Mouse (Mus musculus): Measurements from ENCODE around the gene Ankrd55. TPM values are rescaled to one million over a fixed set of nuclear protein-coding genes. Genes with fewer than 3 reads are reported as not detected.

Gene Ankrd55
- total and polyA plus RNA-seq, 3 experiments, result 0.57 to 1.6 (median 0.64) TPM

DNA sequence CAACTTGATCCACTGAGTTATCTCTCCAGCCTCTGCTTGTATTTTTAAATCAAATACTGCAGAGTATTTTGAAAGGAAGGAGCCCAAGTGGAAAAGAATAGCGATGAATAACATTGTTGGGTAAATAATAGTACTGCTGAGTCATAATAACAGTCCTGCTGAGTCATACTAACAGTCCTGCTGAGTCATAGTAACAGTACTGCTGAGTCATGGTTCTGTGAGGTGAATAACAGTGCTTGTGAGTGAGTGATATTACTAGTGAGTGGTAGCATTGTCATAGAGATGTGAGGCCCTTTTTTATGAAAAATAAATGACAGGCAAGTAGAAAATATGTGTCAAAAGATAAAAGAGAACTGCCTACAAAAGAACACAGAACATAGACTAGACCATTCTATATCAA is 1.1 kb upstream of the Ankrd55 start:
- intact Hi-C loops (cut with DNase I), result no loop called here
- no peak for DNase-seq
- no peaks in the 10 kb centered on the region; the same call in 1 of the 2 replicates for H3K4me1 ChIP-seq (ENCODE audit: control insufficient read depth, insufficient read depth, low read length)
- TF ChIP-seq POLR2A (IDR thresholded peaks at IDR 0.05; ENCODE audit: insufficient read depth, low read depth, low read length) (no peak), CTCF (IDR thresholded peaks at IDR 0.05) (no peak), EP300 (IDR thresholded peaks at IDR 0.05; ENCODE audit: insufficient read depth, low read depth, low read length) (no peak)
- H3K4me3 ChIP-seq, result no peak overlapping the region
- 70% methylated on average over 1 of the region's 1 CpGs for WGBS
- no peaks in the 10 kb centered on the region for H3K27me3 ChIP-seq (ENCODE audit: control insufficient read depth, insufficient read depth, low read length)
- H3K9ac ChIP-seq (ENCODE audit: low read depth, low read length), result no peak overlapping the region
- no peaks in the 10 kb centered on the region for H3K79me2 ChIP-seq (replicated peaks; ENCODE audit: control insufficient read depth, insufficient read depth, low read length)
- H3K36me3 ChIP-seq (ENCODE audit: control insufficient read depth, insufficient read depth, low read length), result no peaks in the 10 kb centered on the region
- no peak overlapping the region for H3K27ac ChIP-seq

GRCm38 (mm10) chr13:112287571-112288224 is 553 bp upstream of the Ankrd55 start:
- no peaks in the 10 kb centered on the region for H3K79me2 ChIP-seq (replicated peaks; ENCODE audit: control insufficient read depth, insufficient read depth, low read length)
- no peak for DNase-seq
- intact Hi-C loops (cut with DNase I), result no loop called here
- no peaks in the 10 kb centered on the region; the same call in 1 of the 2 replicates for H3K4me1 ChIP-seq (ENCODE audit: control insufficient read depth, insufficient read depth, low read length)
- H3K4me3 ChIP-seq, result no peak overlapping the region
- WGBS, result 46% methylated on average over 6 of the region's 6 CpGs
- no peak overlapping the region for H3K27ac ChIP-seq
- no peaks in the 10 kb centered on the region for H3K27me3 ChIP-seq (ENCODE audit: control insufficient read depth, insufficient read depth, low read length)
- no peaks in the 10 kb centered on the region for H3K36me3 ChIP-seq (ENCODE audit: control insufficient read depth, insufficient read depth, low read length)
- no peak for TF ChIP-seq EP300 (IDR thresholded peaks at IDR 0.05; ENCODE audit: insufficient read depth, low read depth, low read length)
- no peak for TF ChIP-seq CTCF (IDR thresholded peaks at IDR 0.05)
- no peak for TF ChIP-seq POLR2A (IDR thresholded peaks at IDR 0.05; ENCODE audit: insufficient read depth, low read depth, low read length)
- no peak overlapping the region for H3K9ac ChIP-seq (ENCODE audit: low read depth, low read length)

DNA sequence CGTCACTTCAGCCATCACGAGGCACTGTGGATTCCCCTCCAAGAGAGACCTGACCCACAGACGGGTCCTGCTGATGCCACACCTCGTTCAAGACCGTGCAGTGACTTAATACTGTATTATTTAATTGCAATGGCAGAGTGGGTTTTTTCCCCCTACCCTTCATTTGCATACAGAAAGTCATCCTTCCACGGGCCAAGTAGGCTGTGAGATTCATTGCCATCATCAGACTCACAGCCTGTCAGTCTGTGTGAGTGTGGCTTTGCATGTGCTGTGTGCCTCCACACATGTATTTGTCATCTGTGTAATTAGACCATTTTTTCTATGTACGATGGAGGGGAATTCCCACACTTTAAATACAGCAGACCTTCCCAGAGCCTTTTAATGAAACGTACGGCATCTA is 1.1 kb downstream of the Ankrd55 start:
- no peaks in the 10 kb centered on the region for H3K36me3 ChIP-seq (ENCODE audit: control insufficient read depth, insufficient read depth, low read length)
- H3K27me3 ChIP-seq (ENCODE audit: control insufficient read depth, insufficient read depth, low read length), result no peaks in the 10 kb centered on the region
- DNase-seq, result no peak
- H3K79me2 ChIP-seq (replicated peaks; ENCODE audit: control insufficient read depth, insufficient read depth, low read length), result no peaks in the 10 kb centered on the region
- no peak overlapping the region for H3K9ac ChIP-seq (ENCODE audit: low read depth, low read length)
- no peaks in the 10 kb centered on the region; the same call in 1 of the 2 replicates for H3K4me1 ChIP-seq (ENCODE audit: control insufficient read depth, insufficient read depth, low read length)
- H3K27ac ChIP-seq, result no peak overlapping the region
- no peak for TF ChIP-seq EP300 (IDR thresholded peaks at IDR 0.05; ENCODE audit: insufficient read depth, low read depth, low read length)
- no peak for TF ChIP-seq POLR2A (IDR thresholded peaks at IDR 0.05; ENCODE audit: insufficient read depth, low read depth, low read length)
- no peak for TF ChIP-seq CTCF (IDR thresholded peaks at IDR 0.05)
- intact Hi-C loops (cut with DNase I), result no loop called here
- WGBS, result 78% methylated on average over 9 of the region's 9 CpGs
- no peak overlapping the region for H3K4me3 ChIP-seq

GRCm38 (mm10) chr13:112289981-112290380 is 1.7 kb downstream of the Ankrd55 start:
- Histone ChIP-seq H3K27me3 (ENCODE audit: control insufficient read depth, insufficient read depth, low read length) (no peaks in the 10 kb centered on the region), H3K4me3 (no peak overlapping the region), H3K9ac (ENCODE audit: low read depth, low read length) (no peak overlapping the region), H3K27ac (no peak overlapping the region), H3K4me1 (ENCODE audit: control insufficient read depth, insufficient read depth, low read length) (no peaks in the 10 kb centered on the region; the same call in 1 of the 2 replicates), H3K79me2 (replicated peaks; ENCODE audit: control insufficient read depth, insufficient read depth, low read length) (no peaks in the 10 kb centered on the region), H3K36me3 (ENCODE audit: control insufficient read depth, insufficient read depth, low read length) (no peaks in the 10 kb centered on the region)
- DNase-seq, result no peak
- 51% methylated on average over 4 of the region's 4 CpGs for WGBS
- intact Hi-C loops (cut with DNase I), result no loop called here
- TF ChIP-seq EP300 (IDR thresholded peaks at IDR 0.05; ENCODE audit: insufficient read depth, low read depth, low read length) (no peak), CTCF (IDR thresholded peaks at IDR 0.05) (no peak)

GRCm38 (mm10) chr13:112292489-112292888 is 4.2 kb downstream of the Ankrd55 start:
- H3K4me1 ChIP-seq (ENCODE audit: control insufficient read depth, insufficient read depth, low read length), result no peaks in the 10 kb centered on the region; the same call in 1 of the 2 replicates
- H3K9ac ChIP-seq (ENCODE audit: low read depth, low read length), result no peak overlapping the region
- no peaks in the 10 kb centered on the region for H3K79me2 ChIP-seq (replicated peaks; ENCODE audit: control insufficient read depth, insufficient read depth, low read length)
- H3K4me3 ChIP-seq, result no peak overlapping the region
- WGBS, result 36% methylated on average over 4 of the region's 4 CpGs
- no peaks in the 10 kb centered on the region for H3K36me3 ChIP-seq (ENCODE audit: control insufficient read depth, insufficient read depth, low read length)
- no peaks in the 10 kb centered on the region for H3K27me3 ChIP-seq (ENCODE audit: control insufficient read depth, insufficient read depth, low read length)
- no peak for DNase-seq
- intact Hi-C loops (cut with DNase I), result no loop called here
- no peak overlapping the region for H3K27ac ChIP-seq
- TF ChIP-seq EP300 (IDR thresholded peaks at IDR 0.05; ENCODE audit: insufficient read depth, low read depth, low read length) (no peak), POLR2A (IDR thresholded peaks at IDR 0.05; ENCODE audit: insufficient read depth, low read depth, low read length) (no peak), CTCF (IDR thresholded peaks at IDR 0.05) (no peak)

- 96% methylated on average over 6 of the region's 6 CpGs for WGBS
- Histone ChIP-seq H3K9ac (ENCODE audit: low read depth, low read length) (no peak overlapping the region), H3K27me3 (ENCODE audit: control insufficient read depth, insufficient read depth, low read length) (no peaks in the 10 kb centered on the region), H3K79me2 (replicated peaks; ENCODE audit: control insufficient read depth, insufficient read depth, low read length) (no peaks in the 10 kb centered on the region), H3K4me3 (no peak overlapping the region), H3K27ac (no peak overlapping the region), H3K36me3 (ENCODE audit: control insufficient read depth, insufficient read depth, low read length) (no peaks in the 10 kb centered on the region), H3K4me1 (ENCODE audit: control insufficient read depth, insufficient read depth, low read length) (no peaks in the 10 kb centered on the region; the same call in 1 of the 2 replicates)
- intact Hi-C loops (cut with DNase I), result no loop called here
- no peak for TF ChIP-seq CTCF (IDR thresholded peaks at IDR 0.05)
- no peak for TF ChIP-seq POLR2A (IDR thresholded peaks at IDR 0.05; ENCODE audit: insufficient read depth, low read depth, low read length)
- no peak for TF ChIP-seq EP300 (IDR thresholded peaks at IDR 0.05; ENCODE audit: insufficient read depth, low read depth, low read length)
- no peak for DNase-seq
Measured at GRCm38 (mm10) chr13:112293092-112293491, 4.8 kb downstream of the Ankrd55 start.
